Mouse (Mus musculus) heart, postnatal 0 days (tissue): ENCODE results near the gene Tpcn2.

ENCODE experiments used
- CTCF ChIP-seq: IDR thresholded peaks from 2 replicates; pipeline ENCODE4 v1.5.1; 2016; ENCODE audit warnings: antibody characterized with exemption, control low read depth, low read depth
- EP300 ChIP-seq: IDR thresholded peaks from 2 replicates; pipeline ENCODE4 v1.6.1; 2016; ENCODE audit warnings: antibody characterized with exemption, low read depth

DNA sequence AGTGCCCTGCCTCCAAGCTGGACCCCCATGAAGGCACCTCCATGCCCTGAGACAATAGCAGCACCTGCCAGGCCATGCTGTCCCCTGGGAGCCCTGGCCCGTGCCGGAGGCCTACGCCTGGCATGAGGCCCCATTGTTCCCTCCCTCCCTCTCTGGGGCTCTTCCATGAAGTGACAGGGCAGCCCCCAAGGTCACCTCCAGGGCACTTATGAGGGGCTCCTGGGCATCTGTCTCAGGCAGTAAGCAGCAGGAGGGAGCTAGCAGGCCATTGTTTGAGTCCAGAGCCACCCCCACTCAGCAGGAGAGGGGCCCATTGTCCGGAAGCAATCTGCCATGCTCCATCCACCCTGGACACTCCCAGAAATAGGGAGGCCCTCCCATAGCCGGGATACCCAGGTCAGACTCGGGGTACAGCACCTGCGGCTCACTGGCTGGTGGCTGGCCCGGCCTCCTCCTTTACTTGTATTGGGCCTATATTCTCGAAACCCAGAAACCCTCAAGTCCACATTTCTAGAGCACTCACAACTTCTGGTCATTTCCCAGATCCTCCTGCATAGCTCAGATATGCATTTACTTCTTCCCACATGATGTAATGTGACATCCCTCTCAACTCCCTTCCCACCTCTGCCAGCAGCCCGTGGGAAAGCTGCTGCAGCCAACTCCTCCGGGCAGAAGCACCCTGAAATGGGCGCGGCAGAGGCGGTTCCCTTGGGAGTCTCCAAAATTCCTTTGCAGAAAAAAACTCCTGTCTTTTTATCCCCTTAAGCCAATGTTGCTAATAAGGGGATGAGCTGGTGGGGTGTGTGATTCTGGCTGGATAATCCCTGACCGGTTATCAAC lies 106.8 kb downstream of the Tpcn2 start:
- no peak for TF ChIP-seq CTCF
- no peak for TF ChIP-seq EP300
